Mouse (Mus musculus) liver, postnatal 0 days (tissue): ENCODE results near the gene Cfap52. TPM values are rescaled to one million over a fixed set of nuclear protein-coding genes. Genes with fewer than 3 reads are reported as not detected.
A peak's percentile ranks its signal among the peaks of the same experiment; 100 is the strongest.

ENCODE experiments used
- ATAC-seq: fragments of 200-750 bp; cut with Nextera tagmentation; 2 replicates; pipeline ENCODE4 v1.8.0; 2017; ENCODE audit warnings: mild to moderate bottlenecking, moderate library complexity
- DNase-seq: peaks from one replicate; pipeline ENCODE4 v3.0.0-alpha.2; 2016
- H3K27ac ChIP-seq: fragments of 300-500 bp; sonication (generic); 2 replicates; pipeline ENCODE4 v1.5.1; 2014; ENCODE audit warnings: antibody characterized with exemption, moderate library complexity, mild to moderate bottlenecking, low read depth
- H3K27me3 ChIP-seq: fragments of 300-500 bp; sonication (generic); 2 replicates; pipeline ENCODE4 v1.6.1; 2014; ENCODE audit warnings: low read length, control low read depth, mixed read lengths; ENCODE audit not compliant: insufficient read depth
- H3K36me3 ChIP-seq: fragments of 300-500 bp; sonication (generic); replicated peaks from 2 replicates; pipeline ENCODE4 v1.6.1; 2014; ENCODE audit warnings: mild to moderate bottlenecking, control low read depth, low read length, moderate library complexity, mixed read lengths; ENCODE audit not compliant: insufficient read depth
- H3K4me1 ChIP-seq: fragments of 300-500 bp; sonication (generic); 2 replicates; pipeline ENCODE4 v1.6.1; 2014; ENCODE audit warnings: antibody characterized with exemption, mild to moderate bottlenecking, control low read depth; ENCODE audit not compliant: insufficient read depth
- H3K4me2 ChIP-seq: fragments of 300-500 bp; sonication (generic); 2 replicates; pipeline ENCODE4 v1.6.1; 2014; ENCODE audit warnings: low read depth, mild to moderate bottlenecking, low read length, moderate library complexity, mixed read lengths
- H3K4me3 ChIP-seq: fragments of 300-500 bp; sonication (generic); 2 replicates; pipeline ENCODE4 v1.5.1; 2014; ENCODE audit warnings: low read depth, low read length
- H3K9ac ChIP-seq: fragments of 300-500 bp; sonication (generic); replicated peaks from 2 replicates; pipeline ENCODE4 v1.6.1; 2014; ENCODE audit warnings: mild to moderate bottlenecking, moderate library complexity
- H3K9me3 ChIP-seq: fragments of 300-500 bp; sonication (generic); 2 replicates; pipeline ENCODE4 v1.6.1; 2016; ENCODE audit warnings: mild to moderate bottlenecking, control low read depth, low read length, mixed read lengths
- CTCF ChIP-seq: sonication (generic); IDR thresholded peaks from 2 replicates; pipeline ENCODE4 v1.5.1; 2016; ENCODE audit warnings: antibody characterized with exemption, low read depth
- EP300 ChIP-seq: IDR thresholded peaks from 2 replicates; pipeline ENCODE4 v1.6.1; 2016; ENCODE audit warnings: antibody characterized with exemption, low read depth, mild to moderate bottlenecking
- WGBS: fragments of 180-500 bp; shearing (Covaris S2); extraction: QIAGEN DNeasy Blood & Tissue Kit; methylation state at CpG from one replicate; pipeline ENCODE4 v1.1.7; 2014; ENCODE audit not compliant: insufficient replicate concordance; 5-methylcytosine and 5-hydroxymethylcytosine counted together
- polyA plus RNA-seq: library from polyadenylated mRNA; unstranded; fragments of >200 nt; fragmentation: Nextera tagmentation; extraction: Ambion mirVana; gene quantifications from 2 replicates; pipeline ENCODE4 v1.2.1, GENCODE M21; 2015

The Cfap52 gene
- polyA plus RNA-seq, 1 experiment from 2014 or later, result not detected

GRCm38 (mm10) chr11:67999629-68000028, 34.2 kb upstream of the Cfap52 start:
- ATAC-seq, result no peak
- TF ChIP-seq CTCF (peak; percentile 33; the same call in 1 of the 2 replicates), EP300 (no peak)
- H3K27me3 ChIP-seq, result no peaks in the 10 kb centered on the region
- no peak overlapping the region for H3K27ac ChIP-seq
- H3K36me3 ChIP-seq, result peaks cover 2% of the 10 kb centered on the region; the same call in 1 of the 2 replicates
- H3K9ac ChIP-seq, result no peak overlapping the region
- no peak overlapping the region for H3K4me3 ChIP-seq
- no peaks in the 10 kb centered on the region for H3K9me3 ChIP-seq
- no peak for DNase-seq
- H3K4me2 ChIP-seq, result no peak overlapping the region
- no peaks in the 10 kb centered on the region for H3K4me1 ChIP-seq
- WGBS, result 71% methylated on average over 5 of the region's 5 CpGs

- no peak for DNase-seq
- Histone ChIP-seq H3K27ac (no peak overlapping the region), H3K4me3 (no peak overlapping the region), H3K4me1 (no peaks in the 10 kb centered on the region), H3K4me2 (no peak overlapping the region), H3K27me3 (no peaks in the 10 kb centered on the region), H3K9me3 (no peaks in the 10 kb centered on the region), H3K9ac (no peak overlapping the region), H3K36me3 (peaks cover 2% of the 10 kb centered on the region; the same call in 1 of the 2 replicates)
- no peak for TF ChIP-seq EP300
- TF ChIP-seq CTCF, result no peak
- WGBS, result 76% methylated on average over 3 of the region's 3 CpGs
- ATAC-seq, result no peak
These were observed 33.5 kb upstream of the Cfap52 start for GRCm38 (mm10) chr11:67998905-67999304.

- Histone ChIP-seq H3K4me3 (no peak overlapping the region), H3K36me3 (peaks cover 2% of the 10 kb centered on the region; the same call in 1 of the 2 replicates), H3K27me3 (no peaks in the 10 kb centered on the region), H3K4me1 (no peaks in the 10 kb centered on the region), H3K9me3 (no peaks in the 10 kb centered on the region), H3K27ac (no peak overlapping the region), H3K9ac (no peak overlapping the region), H3K4me2 (no peak overlapping the region)
- WGBS, result 75% methylated on average over 4 of the region's 4 CpGs
- ATAC-seq (no peak), DNase-seq (no peak)
- TF ChIP-seq CTCF (no peak), EP300 (no peak)
These were observed 30.5 kb upstream of the Cfap52 start for GRCm38 (mm10) chr11:67995965-67996364.

- WGBS, result 86% methylated on average over 4 of the region's 4 CpGs
- H3K36me3 ChIP-seq, result peaks cover 4% of the 10 kb centered on the region; the same call in 1 of the 2 replicates
- no peak for DNase-seq
- H3K27ac ChIP-seq, result no peak overlapping the region
- TF ChIP-seq EP300 (no peak), CTCF (no peak)
- no peak overlapping the region for H3K4me2 ChIP-seq
- no peaks in the 10 kb centered on the region for H3K27me3 ChIP-seq
- no peak overlapping the region for H3K4me3 ChIP-seq
- ATAC-seq, result no peak
- H3K4me1 ChIP-seq, result no peaks in the 10 kb centered on the region
- no peak overlapping the region for H3K9ac ChIP-seq
- no peaks in the 10 kb centered on the region for H3K9me3 ChIP-seq
These were observed 25.8 kb upstream of the Cfap52 start for GRCm38 (mm10) chr11:67991240-67991639.

- no peak overlapping the region for H3K4me2 ChIP-seq
- TF ChIP-seq CTCF (no peak), EP300 (no peak)
- no peak for DNase-seq
- WGBS, result 79% methylated on average over 6 of the region's 6 CpGs
- H3K36me3 ChIP-seq, result peaks cover 5% of the 10 kb centered on the region
- no peak overlapping the region for H3K4me3 ChIP-seq
- no peak for ATAC-seq
- no peaks in the 10 kb centered on the region for H3K9me3 ChIP-seq
- H3K27ac ChIP-seq, result no peak overlapping the region
- no peaks in the 10 kb centered on the region for H3K4me1 ChIP-seq
- H3K27me3 ChIP-seq, result no peaks in the 10 kb centered on the region
- H3K9ac ChIP-seq, result no peak overlapping the region
These were observed 18.1 kb upstream of the Cfap52 start for GRCm38 (mm10) chr11:67983564-67983963.

- no peaks in the 10 kb centered on the region for H3K9me3 ChIP-seq
- DNase-seq, result peak; percentile 32
- peaks cover 7% of the 10 kb centered on the region for H3K36me3 ChIP-seq
- no peaks in the 10 kb centered on the region for H3K27me3 ChIP-seq
- H3K4me2 ChIP-seq, result no peak overlapping the region
- no peak overlapping the region for H3K9ac ChIP-seq
- ATAC-seq, result no peak
- WGBS, result 27% methylated on average over 2 of the region's 2 CpGs
- TF ChIP-seq CTCF (peak; percentile 32; the same call in 1 of the 2 replicates), EP300 (no peak)
- no peak overlapping the region for H3K4me3 ChIP-seq
- no peak overlapping the region for H3K27ac ChIP-seq
- no peaks in the 10 kb centered on the region for H3K4me1 ChIP-seq
These were observed 9.8 kb upstream of the Cfap52 start for GRCm38 (mm10) chr11:67975252-67975651.

GRCm38 (mm10) chr11:67973225-67973624, 7.8 kb upstream of the Cfap52 start:
- 78% methylated on average over 5 of the region's 5 CpGs for WGBS

More at GRCm38 (mm10) chr11:67973225-67973624, 7.8 kb upstream of the Cfap52 start:
- Histone ChIP-seq H3K4me2 (no peak overlapping the region), H3K27me3 (no peaks in the 10 kb centered on the region), H3K4me1 (no peaks in the 10 kb centered on the region), H3K27ac (no peak overlapping the region), H3K36me3 (peaks cover 12% of the 10 kb centered on the region), H3K9ac (no peak overlapping the region), H3K4me3 (no peak overlapping the region), H3K9me3 (no peaks in the 10 kb centered on the region)
- no peak for TF ChIP-seq CTCF
- no peak for TF ChIP-seq EP300
- ATAC-seq, result no peak
- no peak for DNase-seq
